Mouse (Mus musculus) spleen, postnatal 14 days (tissue): ENCODE measurements around the gene Slc12a7.
"Not testable (repeated sequence)": the region's sequence is repeated elsewhere in the genome, so short reads cannot be mapped to it uniquely, and the experiment has no call there.

Experiments used
- DNase-seq, 2 experiments: peaks; one replicate each; pipeline ENCODE4 v3.0.0; 2021 to 2022; ENCODE audit warnings: low spot score in 2 of 2

Slc12a7 gene

DNA sequence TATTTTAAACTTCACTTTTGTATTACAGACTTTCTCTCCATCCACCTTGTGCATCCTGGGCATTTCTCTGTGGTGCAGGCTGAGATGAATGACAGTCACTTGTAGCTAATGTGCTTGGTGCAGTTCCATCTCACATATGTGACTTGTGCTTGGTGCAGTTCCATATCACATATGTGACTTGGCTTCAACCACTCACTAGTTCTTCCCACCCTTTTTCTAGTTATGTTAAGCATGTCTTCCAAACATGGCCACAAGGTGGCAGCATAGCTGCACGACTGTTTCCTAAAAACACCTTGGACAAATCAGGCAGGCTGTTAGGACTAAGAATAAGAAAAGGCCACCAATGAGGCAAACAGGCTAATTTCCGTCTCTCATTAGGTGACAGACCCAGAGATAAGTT is 14.7 kb upstream of the Slc12a7 start:
- DNase-seq = peak; percentile 33 to 69

DNA sequence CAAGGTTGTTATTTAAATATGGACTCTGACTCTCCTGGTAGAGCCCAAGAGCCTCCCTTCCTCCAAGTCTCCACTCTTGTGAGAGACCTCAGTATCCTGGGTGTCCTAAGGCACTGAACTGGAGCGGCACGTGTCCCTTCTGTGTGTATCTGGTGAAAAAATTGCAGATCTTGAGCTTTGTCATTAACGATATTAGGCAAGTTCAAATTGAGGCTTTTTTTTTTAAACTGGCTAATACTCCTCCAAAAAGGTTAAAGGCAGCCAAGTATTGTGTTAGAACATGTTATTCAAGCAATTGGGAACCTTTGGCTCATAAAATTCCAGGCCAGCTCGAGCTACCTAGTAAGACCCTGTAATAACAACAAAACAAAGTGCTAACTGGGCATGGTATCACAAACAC is 12.7 kb upstream of the Slc12a7 start:
- DNase-seq = no peak

DNA sequence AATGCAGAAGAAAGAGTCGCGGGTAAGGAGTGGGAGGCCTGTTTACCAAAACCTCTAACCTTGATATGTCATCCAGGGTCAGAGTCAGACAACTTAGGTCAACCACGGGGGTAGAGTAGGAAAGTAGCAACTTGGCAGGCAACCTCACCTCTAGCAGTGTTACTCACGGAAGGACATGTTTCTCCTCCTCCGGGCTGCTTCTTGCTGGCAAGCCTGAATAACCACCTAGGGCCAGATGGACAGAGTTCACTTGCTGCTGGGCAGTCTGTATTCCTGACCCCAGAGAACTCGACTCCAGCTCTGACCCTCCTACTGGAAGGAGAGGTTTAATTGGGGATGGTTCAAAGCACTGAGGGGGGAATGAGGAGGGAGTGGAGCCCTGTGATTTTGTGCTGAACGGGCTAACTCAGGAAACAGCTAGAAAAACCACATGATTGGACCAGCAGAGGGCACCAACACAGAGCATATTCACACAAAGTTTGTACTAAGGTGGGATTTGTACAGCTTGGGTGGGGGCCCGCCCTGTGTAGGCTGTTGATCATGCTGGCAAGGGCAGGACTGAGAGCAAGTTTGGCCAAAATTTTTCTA is 9.7 kb upstream of the Slc12a7 start:
- no peak for DNase-seq

DNA sequence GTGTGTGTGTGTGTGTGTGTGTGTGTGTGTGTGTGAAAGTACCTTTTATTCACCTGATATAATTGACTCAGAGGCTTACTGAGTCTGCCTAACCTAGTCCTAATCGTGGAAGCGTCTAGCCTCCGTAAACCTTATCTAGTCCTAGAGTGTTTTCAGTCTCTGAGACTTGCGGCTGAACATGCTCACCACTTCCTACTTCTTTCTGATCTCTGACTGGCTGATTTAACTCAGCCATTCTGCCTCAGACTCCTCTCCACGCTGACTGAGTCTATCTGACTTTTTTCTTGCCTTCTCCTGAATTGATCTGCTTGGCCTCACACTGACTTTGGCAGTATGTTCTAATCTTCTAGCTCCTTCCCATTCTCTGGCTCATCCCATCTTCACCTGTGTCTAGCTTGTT is 7.6 kb upstream of the Slc12a7 start:
- no peak for DNase-seq

DNA sequence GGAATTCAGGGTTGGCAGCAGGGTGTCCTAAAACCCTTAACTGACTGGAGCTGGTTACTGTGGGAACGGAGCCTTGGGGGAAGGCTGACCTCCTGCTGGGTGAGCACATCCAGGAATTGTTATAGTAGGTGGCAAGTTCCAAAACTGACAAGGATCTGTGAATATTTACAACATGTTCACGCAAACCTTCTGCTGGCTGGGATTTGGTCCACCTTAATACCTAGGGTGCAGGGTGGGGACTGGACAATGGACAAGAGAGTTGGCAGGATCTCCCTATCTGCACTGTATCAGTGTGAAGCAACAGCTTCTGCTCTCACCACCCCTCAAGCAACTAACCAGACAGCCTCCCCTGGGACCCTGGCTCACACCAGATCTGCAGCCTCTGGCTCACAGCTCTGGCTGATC is 5.3 kb upstream of the Slc12a7 start:
- DNase-seq = no peak

DNA sequence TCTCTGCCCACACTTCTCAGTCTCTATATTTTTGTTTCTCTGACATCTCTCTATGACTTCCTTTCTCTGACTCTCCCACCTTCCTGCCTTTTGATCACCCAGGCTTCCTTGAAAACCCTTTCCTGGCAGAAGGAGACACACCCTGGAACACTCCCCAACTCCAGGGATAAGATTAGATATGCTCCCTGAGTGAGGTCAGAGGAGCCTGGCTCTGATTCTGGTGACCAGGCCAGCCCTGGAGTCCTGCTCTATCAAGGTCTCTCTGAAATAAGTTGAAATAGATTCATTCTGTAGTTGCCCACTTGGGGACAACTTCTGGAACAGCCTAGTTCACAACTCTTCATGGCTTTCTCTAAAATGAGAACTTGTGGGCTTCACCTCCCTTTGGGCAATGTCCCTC is 4.3 kb upstream of the Slc12a7 start:
- DNase-seq = no peak

DNA sequence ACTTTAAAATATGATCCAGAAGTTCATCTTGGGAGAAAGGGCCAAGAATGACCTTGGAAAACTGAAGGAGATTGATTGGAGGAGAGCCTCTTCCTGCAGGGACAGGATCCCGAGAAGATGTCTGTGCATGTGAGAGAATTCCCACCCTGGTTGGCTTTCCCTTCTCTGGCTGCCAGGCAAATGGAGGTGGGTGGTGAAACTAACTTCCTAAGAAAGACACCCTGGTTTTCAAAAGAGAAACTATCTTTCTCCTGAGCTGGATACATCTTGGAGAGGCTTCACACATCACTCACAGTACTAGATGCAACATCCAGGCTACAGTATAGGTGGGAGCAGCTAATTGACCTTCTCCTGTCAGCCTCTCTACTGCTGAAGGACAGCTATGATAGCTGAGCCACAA is 2.0 kb upstream of the Slc12a7 start:
- DNase-seq = no peak

DNA sequence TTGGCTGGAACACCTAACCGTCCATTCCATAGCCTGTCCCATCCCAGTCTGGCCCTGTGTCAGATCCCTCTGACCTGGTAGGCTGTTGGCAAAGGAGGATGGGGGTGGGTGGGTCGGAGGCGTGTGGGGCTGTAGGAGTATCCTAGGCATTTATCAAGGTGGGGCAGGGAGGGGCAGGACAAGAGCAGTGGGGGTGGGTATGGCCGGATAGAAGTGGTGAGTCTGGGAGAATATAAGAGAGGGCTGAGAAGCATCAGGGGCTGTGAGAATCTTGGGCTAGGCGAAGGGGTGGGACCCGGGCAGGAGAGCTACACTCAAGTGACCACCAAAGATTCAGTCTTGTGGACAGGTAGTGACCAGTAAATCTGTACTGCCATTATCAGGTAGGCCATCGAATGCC is 659 bp upstream of the Slc12a7 start:
- DNase-seq = no peak

DNA sequence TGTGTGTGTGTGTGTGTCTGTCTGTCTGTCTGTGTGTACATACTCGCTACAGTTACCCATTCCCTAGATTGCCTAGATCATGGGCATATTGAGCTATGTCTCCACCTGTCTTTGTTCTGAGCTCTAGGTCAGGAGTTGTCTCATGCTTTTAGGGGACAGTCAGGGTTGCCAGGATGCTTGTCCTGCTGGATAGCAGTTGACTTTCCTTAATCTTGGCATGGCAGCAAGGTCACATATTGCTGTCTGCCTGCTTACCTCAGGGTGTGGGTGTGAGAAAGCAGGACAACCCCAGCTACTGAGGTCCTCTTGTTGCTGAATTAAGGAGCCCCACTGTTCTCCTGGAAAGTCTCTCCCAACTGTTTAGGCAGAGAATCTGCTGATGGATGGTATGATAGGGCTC is 1.5 kb downstream of the Slc12a7 start:
- no peak for DNase-seq

DNA sequence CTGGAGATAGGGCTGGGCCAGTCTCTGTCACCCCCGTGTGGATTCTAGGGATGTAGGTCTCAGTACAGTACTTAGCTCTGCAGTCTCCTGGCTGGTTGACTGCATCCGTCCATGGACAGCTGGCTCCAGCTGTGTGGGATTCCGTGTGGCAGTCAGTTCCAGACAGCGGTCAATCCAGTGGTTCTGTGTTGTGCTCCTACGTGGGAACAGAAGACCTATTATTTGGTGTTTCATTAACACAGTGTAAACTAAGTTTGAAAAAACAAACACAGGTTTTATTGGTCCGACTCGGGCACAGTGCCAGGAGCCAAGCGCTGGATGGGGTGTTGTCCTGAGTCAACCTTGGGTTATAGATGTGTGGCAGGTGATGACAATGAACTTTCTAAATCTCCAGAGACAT is 2.4 kb downstream of the Slc12a7 start:
- no peak for DNase-seq

DNA sequence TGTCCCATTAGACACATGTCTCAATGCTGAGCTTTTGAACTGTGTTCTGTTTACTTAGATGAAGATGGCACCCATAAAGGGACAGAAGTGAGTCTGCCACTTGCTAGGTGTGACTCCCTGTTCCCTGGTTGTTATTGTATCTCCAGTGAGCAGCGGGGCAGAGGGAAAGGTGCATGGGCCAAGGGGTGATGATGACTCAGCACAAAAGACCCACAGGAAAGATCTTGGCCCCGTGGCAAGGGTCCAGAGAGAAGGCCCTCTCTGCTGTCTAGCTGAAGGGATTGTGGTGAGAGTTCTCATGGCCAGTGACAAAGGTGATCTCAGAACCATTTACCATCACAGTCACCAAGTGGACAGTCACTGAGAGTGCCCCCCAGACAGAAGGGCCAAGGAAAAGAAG is 3.0 kb downstream of the Slc12a7 start:
- no peak for DNase-seq

DNA sequence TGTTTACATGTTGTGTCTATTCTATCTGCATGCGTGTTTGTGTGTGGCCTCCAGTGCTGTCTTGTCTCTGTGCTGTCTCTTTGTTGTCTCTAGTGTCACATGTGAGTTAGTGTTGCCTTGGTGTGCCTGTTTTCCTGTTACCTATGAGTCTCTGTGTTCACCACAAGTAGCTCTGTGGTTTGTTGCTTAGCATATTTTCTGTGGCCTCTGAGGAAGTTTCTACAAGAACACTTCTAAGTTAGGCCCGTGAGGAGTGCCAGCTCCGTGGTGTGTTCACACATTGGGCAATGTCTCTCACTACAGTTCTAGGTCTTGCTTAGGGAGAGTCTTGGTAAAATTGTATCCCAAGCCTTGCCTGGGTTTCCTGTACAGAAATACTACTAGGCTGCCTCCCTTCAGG is 4.0 kb downstream of the Slc12a7 start:
- no peak for DNase-seq

DNA sequence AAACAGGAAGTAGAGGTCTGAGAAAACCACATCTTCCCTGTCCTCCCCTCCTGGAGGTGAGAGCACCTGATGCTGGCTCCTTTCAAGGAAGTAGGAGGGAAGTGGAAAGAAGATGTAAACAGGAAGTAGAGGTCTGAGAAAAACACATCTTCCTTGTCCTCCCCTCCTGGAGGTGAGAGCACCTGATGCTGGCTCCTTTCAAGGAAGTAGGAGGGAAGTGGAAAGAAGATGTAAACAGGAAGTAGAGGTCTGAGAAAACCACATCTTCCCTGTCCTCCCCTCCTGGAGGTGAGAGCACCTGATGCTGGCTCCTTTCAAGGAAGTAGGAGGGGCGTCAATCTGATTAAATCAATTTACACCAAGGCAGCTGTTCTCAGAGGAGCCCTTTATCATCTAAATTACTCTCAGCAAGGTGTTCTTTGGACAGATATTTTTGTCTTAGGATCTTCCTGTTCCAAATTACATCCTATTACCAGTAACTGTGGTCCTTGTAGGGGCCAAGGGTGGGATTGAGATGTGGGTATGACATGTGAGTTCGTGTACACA is 7.6 kb downstream of the Slc12a7 start:
- DNase-seq = not testable (repeated sequence)

DNA sequence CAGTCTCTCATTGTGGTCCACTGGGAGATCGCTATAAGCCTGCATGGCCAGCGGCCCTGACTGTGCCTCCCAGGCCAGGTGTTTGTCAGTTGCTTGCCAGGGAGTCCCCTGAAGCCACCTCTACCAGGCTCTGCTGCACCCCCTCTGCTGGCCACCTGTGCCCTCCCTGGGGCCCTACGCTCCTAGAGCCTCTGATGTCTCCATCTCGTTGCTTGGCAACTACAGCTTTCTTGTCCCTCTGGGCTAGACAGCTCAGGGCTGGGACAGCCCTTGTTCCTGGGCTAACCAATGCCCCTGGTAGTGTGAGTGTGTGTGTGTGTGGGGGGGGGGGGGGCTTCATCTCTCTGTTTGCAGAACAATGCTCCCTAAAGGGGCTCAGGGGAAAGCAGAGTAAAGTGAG is 10.1 kb downstream of the Slc12a7 start:
- DNase-seq = no peak

DNA sequence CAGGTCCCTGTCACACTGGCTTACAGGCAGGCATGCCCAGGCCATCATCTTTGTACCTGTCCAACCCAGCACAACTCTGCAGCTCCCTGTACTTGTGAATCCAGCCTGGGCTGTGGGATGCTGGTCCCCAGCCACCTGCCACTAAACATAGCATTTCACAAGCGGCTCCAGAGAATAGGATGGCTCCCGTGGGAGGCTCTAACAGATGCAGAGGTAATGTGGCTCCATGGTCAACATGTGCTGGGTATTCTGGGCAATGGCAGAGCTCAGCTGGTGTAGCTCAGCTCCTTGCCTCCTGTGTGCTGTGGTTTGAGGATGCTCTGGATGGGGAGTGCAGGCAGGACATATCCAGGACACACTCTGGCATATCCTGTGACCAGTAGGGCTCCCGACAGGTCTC is 10.8 kb downstream of the Slc12a7 start:
- no peak for DNase-seq

DNA sequence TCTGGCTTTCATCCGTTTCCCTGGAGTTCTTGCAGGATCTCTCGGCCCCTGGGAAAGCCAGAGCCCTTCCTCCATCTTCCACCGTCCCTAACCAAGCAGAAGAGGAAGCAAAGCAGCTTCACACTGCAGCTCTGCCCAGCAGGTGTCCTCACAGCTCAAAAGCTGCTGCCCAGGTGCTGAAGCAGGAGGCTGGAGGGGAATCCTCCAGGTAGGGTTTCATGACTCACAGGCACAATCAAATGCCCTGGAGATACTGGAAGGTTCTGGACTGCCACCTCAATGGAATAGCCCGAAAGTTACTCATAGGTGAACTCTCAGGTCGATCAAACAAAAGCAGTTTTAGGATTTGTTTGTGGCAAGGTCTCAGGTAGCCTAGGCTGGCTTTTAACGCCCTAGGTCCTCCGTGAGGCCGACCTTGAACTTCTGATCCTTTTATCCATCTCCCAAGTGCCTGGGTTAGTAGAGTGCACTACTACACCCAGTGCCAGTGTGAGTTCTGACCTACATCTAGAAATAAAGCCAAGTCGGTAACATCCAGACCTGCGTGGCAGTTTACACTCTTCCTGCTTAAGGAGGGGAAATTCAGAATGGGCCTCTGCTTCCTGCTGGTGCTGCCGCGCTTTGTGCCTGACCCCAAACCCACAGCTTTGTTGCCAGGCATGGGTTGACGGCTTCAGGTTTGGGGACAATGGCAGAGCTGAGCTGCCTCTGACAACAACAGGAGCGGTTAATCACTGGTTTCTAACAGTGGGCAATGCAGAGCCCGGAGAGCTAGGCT is 16.0 kb downstream of the Slc12a7 start:
- no peak for DNase-seq

DNA sequence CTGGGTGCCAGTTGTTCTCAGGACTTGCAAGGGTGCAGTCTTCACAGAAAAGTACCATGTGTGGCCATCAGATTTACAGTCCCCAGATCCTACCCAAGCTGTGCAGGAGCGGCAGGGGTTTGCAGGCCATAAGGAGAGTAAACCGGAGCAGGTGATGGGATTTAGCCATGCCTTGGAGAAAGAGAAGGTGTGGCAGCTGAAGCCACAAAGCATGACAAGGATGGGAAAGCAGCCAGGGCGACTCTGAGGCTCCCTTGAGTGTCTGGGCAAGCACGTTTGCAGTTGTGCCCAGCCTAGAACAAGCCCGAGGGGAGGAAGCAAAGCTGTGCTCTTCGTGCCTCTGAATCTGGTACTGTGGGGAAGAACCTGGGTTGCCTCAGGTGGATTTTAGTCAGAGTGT is 17.5 kb downstream of the Slc12a7 start:
- DNase-seq = no peak

DNA sequence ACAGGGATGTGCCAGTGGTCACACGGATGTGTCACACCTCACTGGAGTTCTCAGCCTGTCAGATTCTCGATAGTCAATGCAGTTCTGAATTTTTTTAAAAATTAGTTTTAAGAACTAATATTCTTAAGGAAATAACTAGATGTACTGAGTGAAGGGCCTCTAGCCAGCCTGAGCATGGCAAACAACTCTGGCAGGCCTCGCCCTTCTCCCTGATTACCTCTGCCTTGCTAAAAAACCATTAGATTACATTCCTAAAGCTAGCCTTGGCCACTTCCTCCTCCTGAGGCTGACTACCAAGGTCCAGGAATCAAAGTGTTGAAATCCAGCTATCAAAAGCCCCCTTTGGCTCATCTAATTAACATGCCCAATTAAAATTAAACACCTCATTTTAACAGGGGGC is 18.4 kb downstream of the Slc12a7 start:
- no peak for DNase-seq

DNA sequence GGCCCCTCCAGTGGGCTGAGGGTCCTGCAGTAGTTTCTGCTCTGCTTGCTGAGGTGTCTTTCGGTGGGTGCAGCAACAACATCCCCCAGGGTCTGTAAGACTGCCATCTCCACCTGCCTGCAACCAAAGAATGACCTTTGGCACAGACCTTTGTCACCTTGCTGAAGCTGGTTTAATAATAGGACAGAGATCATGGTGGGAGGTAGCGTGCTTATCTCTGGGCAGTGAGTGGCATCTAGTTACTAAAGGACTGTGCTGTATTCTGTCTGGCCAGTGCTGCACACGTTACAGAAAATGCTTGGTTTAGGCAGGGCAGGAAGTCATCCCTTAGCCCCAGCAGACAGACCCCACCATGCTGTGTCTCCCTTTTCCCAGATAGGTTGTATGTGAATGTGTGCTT is 22.9 kb downstream of the Slc12a7 start:
- no peak for DNase-seq

DNA sequence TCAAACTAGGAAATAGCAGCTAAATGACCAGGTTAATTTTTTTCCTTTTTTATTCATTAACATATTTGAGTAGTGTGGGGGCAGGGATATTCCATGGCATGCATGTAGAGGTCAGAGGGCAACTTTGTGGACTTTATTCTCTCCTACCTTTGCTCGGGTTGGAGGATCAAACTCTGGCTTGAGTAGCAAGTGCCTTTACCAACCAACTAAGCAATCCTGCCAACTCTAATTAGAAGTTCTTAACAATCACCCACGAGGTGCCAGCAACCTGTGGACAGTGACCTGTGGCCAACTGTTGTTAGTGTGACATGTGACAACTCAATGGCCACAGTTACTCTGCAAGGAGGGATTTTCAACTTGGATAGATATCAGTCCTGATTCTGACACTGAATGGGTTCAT is 24.0 kb downstream of the Slc12a7 start:
- no peak for DNase-seq

DNA sequence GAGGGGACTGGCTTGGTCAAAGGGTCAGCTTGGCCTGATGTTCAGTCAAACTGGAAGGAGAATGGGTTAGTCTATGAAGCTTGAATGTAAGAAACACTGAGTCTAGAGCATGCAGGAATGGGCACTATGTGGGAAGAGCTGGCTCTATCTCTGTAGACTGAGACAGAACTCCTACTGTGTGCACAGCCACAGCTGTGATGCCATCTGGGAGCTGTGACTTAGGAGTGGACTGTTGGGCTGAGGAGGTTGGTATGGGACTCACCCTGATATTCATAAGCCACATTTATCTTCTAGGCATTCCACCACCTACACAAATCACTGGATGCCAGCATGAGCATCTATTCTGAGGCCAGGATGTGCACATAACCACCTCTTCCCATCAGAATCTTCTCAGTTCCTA is 24.5 kb downstream of the Slc12a7 start:
- DNase-seq = no peak

DNA sequence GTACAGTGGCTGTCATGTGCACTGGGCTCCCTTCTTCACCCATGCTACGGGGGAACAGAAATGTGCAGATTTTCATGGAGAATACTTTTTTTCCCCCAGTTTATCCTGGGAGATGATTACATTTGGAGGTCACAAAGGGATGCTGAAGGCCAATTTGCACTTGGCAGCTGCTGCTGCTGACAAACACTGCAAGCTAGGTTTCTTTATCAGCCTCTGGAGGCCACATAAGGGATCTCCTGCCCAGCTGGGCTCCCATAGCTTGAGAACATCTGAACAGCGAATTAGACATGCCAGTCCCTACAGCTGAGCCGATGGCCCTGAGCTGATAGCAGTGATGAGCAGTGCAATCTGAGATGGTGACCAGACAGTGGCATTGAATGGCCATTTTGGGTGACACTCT is 26.7 kb downstream of the Slc12a7 start:
- DNase-seq = no peak

DNA sequence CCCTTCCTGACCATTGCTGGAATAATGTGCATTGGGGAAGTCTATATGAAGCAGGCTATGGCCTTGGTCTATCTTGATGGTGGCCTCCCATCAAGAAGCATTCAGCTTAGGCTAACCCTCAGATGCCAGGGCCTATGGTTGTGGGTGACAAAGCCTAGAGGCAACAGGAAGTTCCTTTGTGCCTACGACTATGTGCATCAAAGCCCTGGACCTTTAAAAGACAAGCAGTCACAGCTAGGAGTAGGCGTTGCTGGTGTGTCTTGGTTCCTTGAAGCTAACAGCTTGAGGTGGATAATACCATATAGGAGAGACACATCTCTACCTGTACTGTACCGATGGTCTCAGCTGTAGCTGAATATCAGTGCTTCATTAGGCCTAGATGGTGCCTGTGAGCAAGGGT is 27.2 kb downstream of the Slc12a7 start:
- no peak for DNase-seq

DNA sequence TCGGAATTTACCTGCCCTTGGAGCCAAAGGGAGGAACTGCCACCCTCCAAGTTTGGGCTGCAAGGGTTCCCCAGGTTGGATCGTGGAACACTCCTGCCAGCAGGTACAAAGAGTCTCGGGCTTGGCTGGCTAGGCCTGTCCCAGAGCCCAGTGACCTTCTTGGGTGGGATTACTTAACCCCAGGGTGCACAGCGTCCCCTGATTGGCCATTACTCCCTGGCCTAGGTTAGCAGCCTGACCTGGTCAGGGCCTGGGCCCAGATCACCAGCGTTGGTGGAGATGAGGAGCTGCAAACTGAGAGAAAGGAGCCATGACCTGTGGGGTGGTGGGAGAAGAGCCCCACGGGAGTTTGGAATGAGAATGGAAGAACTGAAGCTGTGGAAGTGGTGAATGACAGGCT is 30.0 kb downstream of the Slc12a7 start:
- DNase-seq = no peak
